Mouse (Mus musculus): ENCODE measurements around the gene Elmo1.

Elmo1 gene

DNA sequence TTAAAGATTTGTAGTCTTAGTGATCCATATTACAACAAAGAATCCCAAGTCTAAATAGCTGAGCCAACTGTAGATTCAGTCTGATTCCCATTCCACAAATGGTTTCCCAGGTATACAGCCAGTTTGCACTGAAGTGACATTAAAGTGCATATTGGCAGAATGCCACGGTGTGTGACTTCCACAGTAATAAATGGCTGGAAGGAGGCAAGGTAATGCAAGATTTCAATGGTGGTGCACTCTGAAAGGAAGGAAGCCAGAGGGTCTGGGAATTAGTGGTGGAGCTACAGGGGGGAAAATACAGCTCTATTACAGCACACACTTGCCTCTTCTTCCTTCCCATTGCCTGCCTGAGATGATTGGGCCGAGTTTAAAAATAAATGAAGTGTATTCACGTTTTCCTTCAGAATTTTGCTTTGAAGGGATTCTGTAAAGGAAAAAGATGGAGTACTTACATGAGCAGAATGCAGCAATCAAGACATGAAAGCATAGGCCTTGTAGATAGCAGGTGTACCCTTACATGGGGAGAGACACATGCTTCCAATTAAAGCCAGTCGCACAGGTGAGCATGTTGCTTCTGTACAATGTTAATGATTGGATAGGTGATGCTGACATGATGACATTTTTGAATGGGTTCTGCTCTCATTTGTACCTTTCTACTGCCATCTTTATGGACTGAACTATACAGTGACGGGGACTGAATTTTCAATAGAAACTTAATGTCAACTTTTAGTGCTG is 400.6 kb downstream of the Elmo1 start:
- no peak for DNase-seq

DNA sequence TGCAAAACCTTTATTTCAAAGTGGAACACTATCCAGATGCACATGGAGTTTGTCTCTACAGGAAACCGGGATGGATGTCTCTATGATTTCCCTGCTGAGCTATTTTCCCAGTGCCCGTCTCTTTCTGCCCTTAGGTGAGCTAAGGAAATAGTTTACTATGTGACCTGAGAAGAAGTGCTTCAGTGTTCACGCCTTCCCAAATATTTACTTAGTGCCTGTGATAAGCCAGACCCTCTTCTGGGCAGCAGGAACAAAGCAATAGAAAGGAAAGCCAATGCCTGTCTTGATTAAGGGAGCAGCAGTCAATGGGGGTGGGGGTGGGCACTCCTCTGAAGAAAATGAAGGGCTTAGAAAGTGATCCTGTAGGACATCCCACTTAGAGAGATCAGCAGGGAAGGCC is 401.3 kb downstream of the Elmo1 start:
- DNase-seq = no peak

DNA sequence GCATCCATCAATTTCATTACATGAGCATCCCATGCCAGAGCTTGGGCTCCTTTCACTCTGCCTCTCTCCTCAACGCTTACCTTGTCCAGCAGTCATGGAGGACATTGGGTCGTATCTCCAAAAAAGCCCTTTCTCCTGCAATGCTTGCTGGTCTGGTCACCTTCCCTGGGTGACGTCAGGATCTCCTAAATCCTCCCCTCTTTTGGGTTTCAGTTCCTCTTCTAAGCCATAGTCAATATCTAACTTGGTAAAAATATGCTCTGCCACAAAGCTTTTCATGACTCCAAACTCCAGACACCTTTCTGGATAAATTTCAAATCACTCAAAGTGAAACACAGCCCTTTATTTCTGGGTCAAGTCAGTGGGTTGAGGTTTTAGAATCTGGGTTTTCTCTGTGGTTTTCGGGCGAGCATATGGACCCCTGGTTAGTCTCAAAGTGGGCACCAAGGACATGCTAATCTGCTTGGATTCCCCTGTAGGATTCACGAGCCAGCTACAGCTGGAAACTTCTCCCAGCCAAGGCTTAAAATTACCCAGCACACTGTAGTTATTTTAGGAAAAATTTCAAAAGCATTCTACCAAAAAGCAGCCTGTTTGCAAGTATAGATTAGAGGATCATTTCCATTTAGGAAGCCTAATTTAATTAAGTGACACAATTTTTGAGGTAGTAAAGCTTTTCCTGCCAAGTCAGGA is 403.8 kb downstream of the Elmo1 start:
- no peak for DNase-seq

DNA sequence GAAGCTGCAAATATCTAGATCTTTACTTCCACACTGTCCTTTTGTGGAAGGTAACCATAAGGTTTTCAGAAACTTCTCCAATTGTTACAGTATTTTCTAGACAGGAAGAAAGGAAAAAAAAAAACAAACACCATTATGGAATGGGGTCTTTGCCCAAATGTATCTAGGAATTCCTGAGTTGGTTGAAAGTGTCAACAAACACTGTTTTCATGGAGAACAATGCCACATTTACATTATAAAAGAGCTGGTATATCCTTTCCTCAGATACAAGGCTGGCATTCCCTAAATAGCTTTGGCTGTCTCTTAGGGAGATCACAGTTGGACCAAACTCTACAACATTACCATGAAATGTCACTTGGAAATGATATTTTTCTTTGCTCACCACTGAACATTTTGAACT is 411.5 kb downstream of the Elmo1 start:
- DNase-seq = no peak

DNA sequence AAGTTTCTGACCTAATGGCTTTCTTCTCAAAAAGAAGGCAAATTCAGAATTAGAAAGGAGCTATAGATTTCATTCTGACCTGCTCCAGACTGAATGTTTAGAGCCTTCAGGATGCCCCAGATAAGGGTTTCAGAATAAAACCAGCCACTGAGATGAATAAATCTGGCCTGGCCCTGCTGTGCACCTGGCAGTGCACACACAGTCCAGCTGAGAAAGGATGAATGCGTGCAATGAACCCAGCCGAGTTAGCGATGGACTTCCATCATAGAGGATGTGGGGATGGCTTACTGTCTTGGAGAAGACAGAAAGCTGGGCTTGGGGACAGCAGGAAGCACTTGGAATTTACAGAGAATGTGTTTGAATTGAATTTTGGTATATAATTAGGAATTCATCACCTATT is 413.0 kb downstream of the Elmo1 start:
- DNase-seq = no peak

DNA sequence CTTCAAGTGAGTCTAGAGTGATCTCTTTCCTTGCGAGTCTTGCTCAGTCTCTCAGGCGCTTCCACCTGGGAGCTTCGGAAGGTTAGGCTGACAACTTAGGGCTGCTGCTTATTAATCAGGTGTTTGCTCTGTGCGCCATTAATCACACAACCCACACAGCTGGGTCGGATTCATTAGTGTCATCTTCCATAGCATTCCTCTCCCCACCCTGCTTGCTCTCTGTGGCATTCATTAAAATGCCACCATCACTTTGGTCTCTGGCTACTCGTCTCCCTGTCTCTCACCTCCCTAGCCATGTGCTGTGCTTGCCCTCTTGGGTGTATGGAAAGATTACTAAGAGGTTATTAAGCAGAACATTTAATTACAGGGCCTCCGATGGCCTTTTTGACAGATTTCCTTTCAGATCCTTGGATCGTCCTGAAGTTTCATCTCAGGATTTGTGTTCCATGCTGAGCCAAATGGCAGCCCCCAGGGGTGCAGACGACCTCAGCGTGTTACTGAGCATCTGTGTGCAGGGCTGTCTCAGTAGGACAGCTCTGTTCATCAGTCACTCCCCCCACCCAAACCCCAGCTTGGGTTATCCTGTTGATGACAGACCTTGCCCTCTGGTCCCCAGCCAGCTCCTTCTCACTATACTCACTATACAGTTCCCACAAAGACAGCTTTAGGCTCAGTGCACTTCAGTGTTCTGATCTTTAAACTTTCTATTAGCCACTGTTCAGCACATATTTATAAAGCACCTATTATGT is 417.2 kb downstream of the Elmo1 start:
- no peak for DNase-seq

DNA sequence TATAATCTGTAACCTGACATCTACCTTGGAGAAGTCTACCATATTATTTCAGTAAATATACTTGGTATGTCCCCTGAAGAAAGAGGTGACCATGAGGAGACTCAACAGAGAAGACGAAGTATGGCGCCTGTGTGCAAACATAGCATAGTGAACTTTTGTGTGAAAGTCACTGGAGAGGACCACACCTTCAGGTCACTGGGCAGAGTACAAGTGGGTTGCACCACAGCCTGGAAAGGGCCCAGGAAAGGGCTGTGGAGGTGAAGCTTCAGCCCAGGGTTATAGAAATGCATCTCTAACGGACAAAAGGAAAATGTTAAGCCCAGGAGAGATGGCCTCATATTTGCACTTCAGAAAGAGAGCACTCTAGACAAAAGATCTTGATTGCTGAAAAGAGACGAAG is 420.6 kb downstream of the Elmo1 start:
- no peak for DNase-seq

DNA sequence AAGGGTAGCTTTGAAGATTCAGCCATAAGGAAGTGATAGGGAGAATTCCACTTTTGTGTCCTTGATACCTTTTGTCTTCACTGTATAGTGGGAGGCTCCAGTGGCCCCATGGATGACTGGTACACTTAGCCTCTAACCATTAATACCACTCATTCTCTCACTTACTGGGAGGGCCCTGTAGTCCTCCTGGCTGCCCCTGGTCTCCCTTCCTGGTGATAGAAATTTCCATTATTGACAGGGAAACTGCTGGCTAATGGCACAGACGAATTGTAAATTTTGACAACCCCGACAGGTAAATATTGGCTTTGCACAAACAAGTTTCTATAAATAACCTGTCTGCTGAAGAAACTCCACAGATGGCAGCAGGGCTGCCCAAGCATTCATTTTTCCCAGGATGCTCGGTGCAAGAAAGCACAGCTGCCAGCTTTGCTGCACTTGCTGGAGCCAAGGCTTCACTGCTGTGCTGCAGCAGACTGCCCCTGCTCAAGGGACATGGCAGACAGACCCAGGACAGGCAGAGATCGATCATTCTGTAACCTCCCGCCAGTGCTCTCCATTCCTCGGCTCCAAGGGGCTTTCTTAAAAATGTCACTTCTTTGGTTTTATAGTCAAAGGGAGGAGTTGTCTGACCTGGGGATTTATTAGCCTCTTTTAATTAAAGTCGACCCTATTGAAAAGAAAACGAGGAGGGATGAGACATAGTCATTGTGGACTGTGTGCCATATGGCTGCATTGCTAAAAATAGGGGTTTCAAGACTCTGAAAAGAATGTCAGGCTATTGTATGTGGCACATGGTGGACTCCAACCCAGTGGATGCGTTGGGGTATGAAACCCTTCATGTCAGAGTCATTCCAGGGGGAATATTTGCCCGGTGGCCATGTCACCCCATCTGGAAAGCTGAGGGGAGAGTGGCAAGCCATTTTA is 422.2 kb downstream of the Elmo1 start:
- no peak for DNase-seq

DNA sequence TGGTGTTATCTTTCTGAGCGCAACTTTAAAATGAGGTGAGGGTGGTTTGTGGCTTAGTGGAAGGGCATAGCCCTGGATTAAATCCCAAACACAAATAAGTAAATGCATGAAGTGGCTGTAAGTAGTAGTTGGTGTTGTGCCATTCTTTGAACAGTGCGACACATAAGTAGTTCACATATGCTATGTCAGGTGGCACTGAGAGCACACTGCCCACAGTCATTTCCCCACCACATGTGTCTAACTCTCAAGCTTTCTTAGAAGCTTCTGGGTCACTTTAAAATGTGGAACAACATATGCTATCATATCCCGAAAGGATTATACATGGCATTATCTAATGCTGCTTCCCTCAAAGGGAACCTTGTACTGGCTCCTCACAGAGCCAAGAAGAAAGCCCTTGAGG is 424.3 kb downstream of the Elmo1 start:
- DNase-seq = no peak

DNA sequence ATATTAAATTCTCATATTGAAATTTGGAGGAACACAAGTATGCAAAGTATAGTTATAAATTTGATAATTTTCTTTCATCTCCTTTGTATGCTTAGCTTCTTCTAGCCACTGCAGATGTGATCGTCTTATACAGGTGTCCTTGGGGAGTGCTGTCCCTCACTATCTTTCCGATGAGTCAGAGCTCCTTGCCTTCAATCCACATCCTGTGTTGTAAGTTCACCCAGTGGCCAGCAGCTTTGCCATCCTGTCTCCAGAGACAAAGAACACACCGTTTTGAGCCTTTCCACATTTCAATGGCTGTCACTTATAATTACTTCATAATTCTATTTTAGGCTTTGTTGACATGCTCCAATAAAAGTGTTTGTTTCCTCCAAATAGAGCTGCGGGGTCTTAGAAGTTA is 425.7 kb downstream of the Elmo1 start:
- no peak for DNase-seq

DNA sequence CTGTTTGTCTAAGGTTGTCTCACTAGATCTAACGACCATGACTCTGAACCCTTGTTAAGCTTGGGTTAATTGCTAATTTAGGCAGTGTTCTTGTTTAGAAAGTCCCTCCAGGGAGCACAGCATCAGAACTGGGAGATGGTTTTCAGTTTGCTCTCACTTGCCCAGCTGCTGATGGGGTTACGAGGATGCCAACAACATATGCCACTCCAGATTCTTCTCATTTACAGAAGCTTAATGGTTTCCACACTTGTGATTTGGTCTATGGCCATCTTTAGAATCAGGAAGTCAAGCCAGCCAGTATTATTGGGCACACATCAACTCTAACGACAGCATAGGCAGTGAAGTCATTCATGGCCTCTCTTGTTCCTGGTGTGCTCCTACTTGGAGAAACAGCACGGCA is 427.3 kb downstream of the Elmo1 start:
- no peak for DNase-seq

DNA sequence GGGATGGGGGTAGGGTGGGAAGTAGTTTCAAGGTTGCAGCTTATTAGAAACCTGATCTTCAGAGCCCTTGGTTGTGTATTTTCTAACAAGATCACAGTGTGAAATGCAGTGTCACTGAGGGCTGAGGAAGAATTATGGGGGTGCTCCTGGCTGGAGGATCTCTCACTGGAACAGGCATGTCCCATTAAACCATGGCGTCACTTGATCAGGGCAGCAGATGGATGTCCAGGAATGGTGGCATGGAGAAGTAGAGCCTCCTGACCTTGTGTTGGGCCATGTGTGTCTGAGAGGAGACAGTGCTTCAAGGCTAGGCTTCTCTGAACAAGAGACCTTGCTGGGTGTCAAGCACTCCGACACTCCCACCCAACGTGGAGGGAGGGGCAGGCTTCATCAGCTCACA is 431.1 kb downstream of the Elmo1 start:
- DNase-seq = no peak

DNA sequence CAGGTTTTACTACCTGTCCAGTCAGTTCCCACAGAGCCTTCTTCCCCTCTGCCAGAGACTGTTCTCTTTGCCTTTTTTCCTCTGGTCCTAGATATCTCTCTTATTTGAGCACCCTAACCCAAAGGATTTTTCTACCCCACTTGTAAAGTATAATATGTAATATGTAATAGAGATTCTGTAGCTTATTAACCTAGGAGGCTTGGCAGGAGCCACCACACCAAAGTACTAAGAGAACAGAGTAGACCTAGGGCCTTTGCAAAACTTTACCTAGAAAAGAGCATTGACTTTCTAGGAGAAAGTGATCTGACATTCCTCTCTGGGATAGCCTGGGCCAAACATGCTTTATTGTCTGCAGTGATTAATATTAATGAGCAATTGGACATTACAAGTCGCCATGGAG is 433.3 kb downstream of the Elmo1 start:
- no peak for DNase-seq

DNA sequence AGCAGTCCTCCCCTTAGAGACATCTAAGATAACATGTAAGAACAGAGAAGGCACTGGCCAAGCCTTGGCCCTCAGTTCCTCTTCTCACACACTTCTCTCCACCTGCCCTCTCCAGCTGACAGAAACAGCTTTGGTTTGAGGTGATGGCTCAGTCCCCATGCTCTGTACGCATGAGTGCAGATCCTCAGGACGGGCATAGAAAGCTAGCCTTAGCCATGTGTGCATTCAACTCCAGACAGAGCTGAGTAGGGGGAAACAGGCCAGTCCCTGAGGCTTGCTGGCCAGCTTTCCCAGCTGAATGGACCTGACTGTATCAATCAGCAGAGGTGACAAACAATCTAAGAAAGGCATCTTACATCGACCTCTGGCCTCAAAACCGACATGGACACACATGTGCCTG is 435.4 kb downstream of the Elmo1 start:
- DNase-seq = no peak

DNA sequence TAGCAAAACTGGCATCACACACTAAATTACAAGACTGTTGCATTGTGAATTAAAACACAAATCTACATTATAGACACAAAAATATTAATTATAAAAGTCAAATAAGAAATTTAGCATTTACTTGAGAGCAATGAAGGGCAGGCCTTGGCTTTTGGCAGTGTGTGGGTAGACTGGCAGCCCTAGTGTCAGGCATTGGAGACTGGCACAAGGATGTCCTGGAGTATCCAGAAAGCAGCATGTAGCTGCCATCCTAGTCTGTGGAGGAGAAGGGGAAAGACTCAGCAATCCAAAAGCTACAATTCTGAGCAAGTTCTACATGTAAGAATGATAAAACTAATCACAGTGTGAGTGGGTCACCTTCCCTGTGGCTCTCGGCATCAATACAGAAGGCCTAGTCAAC is 446.7 kb downstream of the Elmo1 start:
- DNase-seq = no peak

DNA sequence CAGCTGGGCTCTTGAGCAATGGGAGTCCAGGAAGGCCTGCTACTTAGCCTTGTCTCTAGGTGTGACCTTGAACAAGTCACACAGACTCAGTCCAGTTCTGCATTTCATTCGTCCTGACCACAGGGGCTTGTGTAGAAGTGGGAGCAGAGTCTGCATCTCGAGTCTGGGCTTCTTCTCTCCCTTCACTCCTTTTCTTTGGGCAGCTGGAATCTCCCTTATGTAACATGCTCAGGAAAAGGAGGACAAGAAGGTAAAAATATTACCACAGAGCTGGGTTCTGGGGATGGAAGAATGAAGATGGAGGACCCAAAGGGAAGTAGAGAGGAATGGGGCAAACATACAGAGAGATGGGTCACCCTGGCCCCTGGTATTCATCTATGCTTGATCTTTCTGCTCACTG is 447.1 kb downstream of the Elmo1 start:
- DNase-seq = no peak

DNA sequence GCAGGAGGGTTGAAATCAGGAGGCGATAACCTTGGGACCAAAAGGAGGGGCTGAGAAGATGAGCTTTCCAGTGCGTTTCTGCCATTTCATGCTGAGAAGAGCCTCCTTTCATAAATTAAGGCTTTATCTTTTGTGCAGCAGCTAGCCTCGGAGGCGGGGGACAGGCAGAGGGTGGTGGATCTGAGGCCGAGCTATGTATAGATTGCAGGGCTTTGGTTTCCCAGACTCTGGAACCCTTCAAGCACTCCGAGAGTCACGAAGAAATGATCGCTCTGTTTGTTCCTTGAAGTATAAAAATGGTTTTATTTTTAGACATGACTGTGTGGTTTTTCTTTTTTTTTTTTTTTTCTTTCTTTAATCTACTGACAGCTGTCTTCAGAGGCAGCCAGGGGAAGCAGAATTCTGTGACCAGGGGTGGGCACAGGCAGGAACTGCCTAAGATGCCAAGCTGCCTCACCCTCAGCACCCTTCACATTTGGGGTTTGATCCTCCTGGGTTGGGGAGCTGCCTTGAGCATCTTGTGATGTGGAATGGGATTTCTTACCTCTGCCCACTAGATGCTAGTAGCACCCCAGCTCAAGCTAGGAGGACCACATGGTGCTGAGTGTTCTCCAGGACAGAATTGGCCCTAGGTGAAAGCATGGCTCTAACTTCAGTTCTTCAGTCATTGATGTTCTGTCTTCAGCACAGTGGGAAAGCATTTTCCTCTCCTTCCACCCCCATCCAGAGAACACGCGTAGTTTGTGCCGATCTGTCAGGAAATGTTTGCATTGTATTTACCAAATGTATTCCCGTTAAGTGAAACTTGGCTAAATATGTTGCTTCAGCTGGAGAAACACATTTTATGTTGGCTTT is 448.0 kb downstream of the Elmo1 start:
- DNase-seq = no peak

DNA sequence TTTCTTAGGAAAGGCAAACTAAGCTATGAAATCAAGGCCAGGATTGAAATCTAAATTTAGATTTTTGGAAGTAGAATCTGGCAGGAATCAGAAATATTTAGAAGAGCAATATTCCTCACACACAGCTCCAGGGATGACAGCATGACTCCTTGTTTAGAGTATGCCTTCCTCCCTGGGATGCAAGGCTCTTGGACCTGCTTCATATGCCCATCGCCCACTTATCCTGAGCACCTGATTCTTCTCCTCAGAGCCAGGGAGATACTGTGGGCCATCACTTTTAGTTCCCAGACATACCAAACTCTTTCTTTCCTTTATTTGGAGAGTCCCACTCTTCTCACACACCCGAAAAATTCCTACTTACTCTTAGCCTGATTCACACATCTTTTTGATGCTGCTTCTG is 449.2 kb downstream of the Elmo1 start:
- DNase-seq = no peak

DNA sequence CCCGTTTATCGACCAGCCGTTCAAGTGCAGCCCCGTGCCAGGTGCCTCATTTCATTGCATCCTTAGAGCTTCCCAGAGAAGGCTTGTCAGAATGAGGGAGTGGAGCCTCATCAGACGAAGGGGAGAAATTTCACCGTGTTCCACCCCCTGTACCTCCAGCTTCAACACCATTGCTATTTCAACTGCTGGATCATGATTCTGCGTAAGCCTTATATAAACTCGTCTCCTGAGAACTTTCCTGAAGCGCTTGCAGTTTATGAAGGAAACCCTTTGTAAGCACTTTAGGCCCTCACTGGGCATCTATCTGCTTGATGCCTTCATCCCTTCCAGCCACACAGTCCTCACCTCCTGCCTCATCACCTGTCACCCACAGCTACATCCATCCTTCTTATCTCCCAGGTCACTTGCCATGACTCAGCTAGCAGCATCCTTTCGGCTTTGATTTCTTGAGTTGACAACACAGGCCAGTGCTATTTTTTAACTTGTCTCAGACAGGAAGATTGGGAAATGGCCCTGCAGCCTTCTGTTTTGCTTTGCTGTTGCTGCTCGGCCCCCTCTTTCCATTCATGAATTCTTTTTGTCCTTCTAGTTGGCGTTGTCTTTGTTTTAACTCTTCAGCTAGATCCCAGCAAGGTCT is 456.3 kb downstream of the Elmo1 start:
- no peak for DNase-seq

DNA sequence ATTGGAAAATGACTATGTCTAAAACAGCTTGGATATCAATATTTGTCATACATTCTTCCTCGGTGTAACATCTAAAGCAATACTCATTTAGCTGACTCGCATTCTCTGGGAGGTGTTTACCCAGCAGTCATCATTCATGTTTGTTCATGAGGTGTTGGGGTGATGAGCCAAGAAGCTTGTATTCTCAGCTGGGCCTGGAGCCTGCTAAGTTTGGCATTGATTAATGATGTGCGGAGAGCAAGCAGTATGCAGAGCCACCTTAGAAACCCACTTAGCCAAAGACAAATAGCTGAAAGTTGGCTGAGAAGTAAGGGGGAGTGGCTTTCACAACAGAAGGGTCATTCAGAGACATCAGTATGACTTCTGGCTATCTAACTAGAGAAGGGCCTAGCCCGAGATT is 459.6 kb downstream of the Elmo1 start:
- no peak for DNase-seq

DNA sequence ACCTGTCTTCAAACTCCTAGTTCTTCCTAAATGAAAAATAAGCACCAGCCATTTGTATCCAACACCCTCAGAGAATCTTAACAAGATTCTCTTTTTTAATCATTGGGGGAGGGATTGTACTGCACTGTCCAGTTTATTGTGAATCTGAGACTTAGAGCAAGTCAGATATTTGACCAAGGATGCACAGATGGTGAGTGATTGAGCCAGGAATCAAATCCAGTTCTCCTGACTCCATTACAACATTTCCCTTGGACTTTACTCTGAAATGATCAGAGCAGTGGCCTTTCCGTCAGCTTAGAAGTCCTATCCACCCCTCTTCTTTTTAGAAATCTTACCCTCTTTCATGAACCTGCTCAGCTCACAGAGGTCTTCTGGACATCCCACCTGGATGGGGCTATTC is 461.2 kb downstream of the Elmo1 start:
- no peak for DNase-seq

Data from thymus, adult 18-20 months (tissue).